Mouse (Mus musculus) liver, embryonic 14.5 days (tissue): ENCODE data around the gene Cyp3a57. TPM values are rescaled to one million over a fixed set of nuclear protein-coding genes. Genes with fewer than 3 reads are reported as not detected.
"Not testable (repeated sequence)": the region's sequence is repeated elsewhere in the genome, so short reads cannot be mapped to it uniquely, and the experiment has no call there.

Source experiments
- ATAC-seq: fragments of 200-750 bp; cut with Nextera tagmentation; 2 replicates; pipeline ENCODE4 v1.8.0; 2017; ENCODE audit warnings: moderate number of reproducible peaks, mild to moderate bottlenecking, moderate library complexity; ENCODE audit not compliant: insufficient read depth
- DNase-seq, 3 experiments: peaks; one replicate each; pipeline ENCODE4 v3.0.0-alpha.2; 2012 to 2013; ENCODE audit warnings: low read depth in 3 of 3, low spot score in 3 of 3
- H3K27ac ChIP-seq: fragments of 300-500 bp; sonication (generic); 2 replicates; pipeline ENCODE4 v1.5.1; 2014; ENCODE audit warnings: moderate library complexity, mild to moderate bottlenecking, control low read depth, inconsistent platforms
- H3K27me3 ChIP-seq: fragments of 300-500 bp; sonication (generic); 2 replicates; pipeline ENCODE4 v1.6.1; 2014; ENCODE audit warnings: mild to moderate bottlenecking, low read length, moderate library complexity; ENCODE audit not compliant: control insufficient read depth, insufficient read depth
- H3K36me3 ChIP-seq: fragments of 300-500 bp; sonication (generic); replicated peaks from 2 replicates; pipeline ENCODE4 v1.6.1; 2014; ENCODE audit warnings: low read depth; ENCODE audit not compliant: control insufficient read depth, insufficient read depth
- H3K4me1 ChIP-seq, 2 experiments: fragments of 200-500 bp in 1 of 2; fragments of 300-500 bp in 1 of 2; sonication (generic) in 1 of 2; replicated peaks; 2 replicates each; pipeline ENCODE4 v1.6.1; 2012 to 2014; ENCODE audit warnings: antibody characterized with exemption in 1 of 2, inconsistent platforms in 1 of 2, low read length in 1 of 2; ENCODE audit not compliant: control insufficient read depth in 2 of 2, insufficient read depth in 2 of 2
- H3K4me2 ChIP-seq: fragments of 300-500 bp; sonication (generic); 2 replicates; pipeline ENCODE4 v1.6.1; 2014; ENCODE audit warnings: low read depth, mild to moderate bottlenecking, control low read depth, moderate library complexity
- H3K4me3 ChIP-seq, 2 experiments: fragments of 200-500 bp in 1 of 2; fragments of 300-500 bp in 1 of 2; sonication (generic) in 1 of 2; 2 replicates each; pipeline ENCODE4 v1.5.1; 2012 to 2014; ENCODE audit warnings: low read depth in 2 of 2, low read length in 2 of 2, mild to moderate bottlenecking in 2 of 2, control low read depth in 1 of 2, inconsistent platforms in 1 of 2, moderate library complexity in 1 of 2; ENCODE audit not compliant: insufficient read depth in 1 of 2
- H3K9ac ChIP-seq: fragments of 300-500 bp; sonication (generic); replicated peaks from 2 replicates; pipeline ENCODE4 v1.6.1; 2014; ENCODE audit warnings: mild to moderate bottlenecking, control low read depth, moderate library complexity
- H3K9me3 ChIP-seq: fragments of 300-500 bp; sonication (generic); 2 replicates; pipeline ENCODE4 v1.6.1; 2016; ENCODE audit warnings: low read length, mixed read lengths; ENCODE audit not compliant: control insufficient read depth
- CTCF ChIP-seq: IDR thresholded peaks from 2 replicates; pipeline ENCODE4 v1.5.1; 2016; ENCODE audit warnings: antibody characterized with exemption, low read depth, control low read depth
- EP300 ChIP-seq: IDR thresholded peaks from 2 replicates; pipeline ENCODE4 v1.6.1; 2016; ENCODE audit warnings: antibody characterized with exemption, low read depth
- WGBS: fragments of 180-500 bp; shearing (Covaris S2); extraction: QIAGEN DNeasy Blood & Tissue Kit; methylation state at CpG from one replicate; pipeline ENCODE4 v1.1.7; 2014; ENCODE audit not compliant: insufficient replicate concordance; 5-methylcytosine and 5-hydroxymethylcytosine counted together
- polyA plus RNA-seq, 2 experiments: library from polyadenylated mRNA; depleted of rRNA in 1 of 2; stranded (reverse) in 1 of 2; unstranded in 1 of 2; fragments of >200 nt; fragmentation: Nextera tagmentation in 1 of 2; extraction: Ambion mirVana in 1 of 2; gene quantifications; 2 replicates each; pipeline versions ENCODE4 v1.2.1 to v1.2.3; 2012 to 2014

The Cyp3a57 gene
- polyA plus RNA-seq, 2 experiments, result 0.05 TPM; not detected in 1

GRCm38 (mm10) chr5:145313845-145314244, 31.2 kb upstream of the Cyp3a57 start:
- H3K4me3 ChIP-seq, result no peak overlapping the region
- H3K27me3 ChIP-seq, result no peaks in the 10 kb centered on the region
- H3K9ac ChIP-seq, result no peak overlapping the region
- H3K27ac ChIP-seq, result no peak overlapping the region
- TF ChIP-seq CTCF (no peak), EP300 (no peak)
- H3K9me3 ChIP-seq, result no peaks in the 10 kb centered on the region; the same call in 1 of the 2 replicates
- no peaks in the 10 kb centered on the region for H3K36me3 ChIP-seq
- peaks cover 0 to 3% of the 10 kb centered on the region in 2 experiments; a peak in 1 of 4 replicates for H3K4me1 ChIP-seq
- ATAC-seq (peak; percentile 31; the same call in 1 of the 2 replicates), DNase-seq (no peak)
- H3K4me2 ChIP-seq, result no peak overlapping the region

DNA sequence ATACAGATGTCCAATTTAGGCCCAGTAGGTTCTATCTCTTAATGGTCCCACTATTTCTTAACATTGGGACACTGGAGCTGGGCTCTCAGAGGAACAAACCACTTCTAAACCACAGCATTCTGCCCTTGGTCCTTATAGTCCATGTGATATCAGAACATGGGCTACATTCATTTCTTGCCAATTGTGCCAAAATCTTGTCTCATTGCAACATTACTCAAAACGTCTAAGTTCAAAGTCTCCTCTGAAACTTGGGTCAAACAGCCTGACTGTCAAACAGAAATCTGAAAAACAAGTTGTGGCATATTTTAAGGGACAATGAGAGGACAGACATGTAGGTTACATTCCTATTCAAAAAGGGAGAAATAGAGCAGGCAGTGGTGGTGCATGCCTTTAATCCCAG, 27.9 kb upstream of the Cyp3a57 start:
- no peaks in the 10 kb centered on the region for H3K36me3 ChIP-seq
- no peaks in the 10 kb centered on the region for H3K27me3 ChIP-seq
- H3K9ac ChIP-seq, result no peak overlapping the region
- ATAC-seq (no peak), DNase-seq (no peak)
- WGBS, result 63% methylated on average over 1 of the region's 1 CpGs
- no peak overlapping the region for H3K4me2 ChIP-seq
- peaks cover 0 to 3% of the 10 kb centered on the region in 2 experiments; a peak in 1 of 4 replicates for H3K4me1 ChIP-seq
- TF ChIP-seq EP300, result no peak
- no peak for TF ChIP-seq CTCF
- H3K27ac ChIP-seq, result no peak overlapping the region
- no peak overlapping the region for H3K4me3 ChIP-seq
- H3K9me3 ChIP-seq, result no peaks in the 10 kb centered on the region; the same call in 1 of the 2 replicates

GRCm38 (mm10) chr5:145338756-145339155, 6.3 kb upstream of the Cyp3a57 start:
- H3K36me3 ChIP-seq, H3K27me3 ChIP-seq, H3K27ac ChIP-seq, H3K4me1 ChIP-seq, H3K4me3 ChIP-seq, DNase-seq, H3K4me2 ChIP-seq, H3K9ac ChIP-seq, ATAC-seq, H3K9me3 ChIP-seq: not testable (repeated sequence)

GRCm38 (mm10) chr5:145349697-145350096, 4.6 kb downstream of the Cyp3a57 start:
- Histone ChIP-seq H3K9ac (no peak overlapping the region), H3K27me3 (no peaks in the 10 kb centered on the region), H3K27ac (no peak overlapping the region), H3K4me3 (no peak overlapping the region), H3K36me3 (no peaks in the 10 kb centered on the region), H3K4me1 (no peaks in the 10 kb centered on the region), H3K9me3 (no peaks in the 10 kb centered on the region), H3K4me2 (no peak overlapping the region)
- ATAC-seq, result no peak
- TF ChIP-seq EP300 (no peak), CTCF (no peak)
- DNase-seq, result no peak

GRCm38 (mm10) chr5:145353081-145353480, 8.0 kb downstream of the Cyp3a57 start:
- Histone ChIP-seq H3K27me3 (no peaks in the 10 kb centered on the region), H3K27ac (no peak overlapping the region), H3K9me3 (no peaks in the 10 kb centered on the region), H3K36me3 (no peaks in the 10 kb centered on the region), H3K4me3 (no peak overlapping the region), H3K4me2 (no peak overlapping the region), H3K9ac (no peak overlapping the region), H3K4me1 (no peaks in the 10 kb centered on the region)
- TF ChIP-seq EP300 (no peak), CTCF (no peak)
- no peak for ATAC-seq
- DNase-seq, result no peak
- WGBS, result 56% methylated on average over 1 of the region's 1 CpGs

DNA sequence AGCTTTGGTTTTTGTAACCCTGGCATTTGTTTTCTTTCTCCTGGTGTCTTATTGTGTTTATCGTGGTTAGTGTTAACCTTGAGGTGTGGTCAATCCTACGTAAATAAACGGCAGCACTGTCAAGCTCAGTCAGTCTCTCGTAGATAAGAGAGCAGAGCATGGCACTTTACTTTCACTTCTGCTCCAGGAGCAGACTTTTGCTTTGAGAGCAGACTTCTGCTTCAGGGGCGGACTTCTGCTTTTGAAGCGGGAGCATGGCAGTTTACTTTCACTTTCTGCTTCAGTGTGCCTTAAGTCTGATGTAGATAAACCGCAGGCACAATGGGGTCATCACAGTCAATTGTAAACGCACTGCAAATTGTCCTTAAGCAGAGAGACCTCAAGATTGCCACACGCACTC, 70.3 kb downstream of the Cyp3a57 start:
- H3K27me3 ChIP-seq, H3K9me3 ChIP-seq, ATAC-seq, H3K9ac ChIP-seq, H3K4me2 ChIP-seq, H3K36me3 ChIP-seq, H3K4me3 ChIP-seq, H3K27ac ChIP-seq, DNase-seq, H3K4me1 ChIP-seq: not testable (repeated sequence)
- WGBS, result 64% methylated on average over 9 of the region's 9 CpGs
